Mouse (Mus musculus) neural tube, embryonic 12.5 days (tissue): ENCODE data around the gene Plcb2. TPM values are rescaled to one million over a fixed set of nuclear protein-coding genes. Genes with fewer than 3 reads are reported as not detected.

ENCODE experiments used
- ATAC-seq: fragments of 200-750 bp; cut with Nextera tagmentation; 2 replicates; pipeline ENCODE4 v1.8.0; 2017; ENCODE audit warnings: low read depth, mild to moderate bottlenecking, moderate TSS enrichment, moderate library complexity; ENCODE audit not compliant: low FRiP score
- H3K27ac ChIP-seq: fragments of 300-500 bp; sonication (generic); 2 replicates; pipeline ENCODE4 v1.5.1; 2016
- H3K27me3 ChIP-seq: fragments of 300-500 bp; sonication (generic); replicated peaks from 2 replicates; pipeline ENCODE4 v1.6.1; 2016; ENCODE audit warnings: mild to moderate bottlenecking
- H3K36me3 ChIP-seq: fragments of 300-500 bp; sonication (generic); 2 replicates; pipeline ENCODE4 v1.6.1; 2016; ENCODE audit warnings: mild to moderate bottlenecking
- H3K4me1 ChIP-seq: fragments of 300-500 bp; sonication (generic); 2 replicates; pipeline ENCODE4 v1.6.1; 2016
- H3K4me2 ChIP-seq: fragments of 300-500 bp; sonication (generic); replicated peaks from 2 replicates; pipeline ENCODE4 v1.6.1; 2016; ENCODE audit warnings: mild to moderate bottlenecking
- H3K4me3 ChIP-seq: fragments of 300-500 bp; sonication (generic); 2 replicates; pipeline ENCODE4 v1.5.1; 2016
- H3K9ac ChIP-seq: fragments of 300-500 bp; sonication (generic); 2 replicates; pipeline ENCODE4 v1.6.1; 2016; ENCODE audit warnings: mild to moderate bottlenecking
- H3K9me3 ChIP-seq: fragments of 300-500 bp; sonication (generic); 2 replicates; pipeline ENCODE4 v1.6.1; 2016; ENCODE audit warnings: mild to moderate bottlenecking
- WGBS: fragments of 180-500 bp; shearing (Covaris S2); methylation state at CpG from one replicate; pipeline ENCODE4 v1.1.7; 2016; 5-methylcytosine and 5-hydroxymethylcytosine counted together
- polyA plus RNA-seq: library from polyadenylated mRNA; unstranded; fragments of >200 nt; fragmentation: Nextera tagmentation; extraction: Ambion mirVana; gene quantifications from 2 replicates; pipeline ENCODE4 v1.2.1, GENCODE M21; 2016

Gene Plcb2
- polyA plus RNA-seq, 1 experiment from 2014 or later: 1.1 TPM

GRCm38 (mm10) chr2:118693370-118693966, 34.8 kb downstream of the Plcb2 start:
- H3K4me3 ChIP-seq: no peak overlapping the region
- no peak overlapping the region for H3K9ac ChIP-seq
- no peaks in the 10 kb centered on the region for H3K9me3 ChIP-seq
- H3K4me2 ChIP-seq: no peak overlapping the region
- H3K27ac ChIP-seq: no peak overlapping the region
- H3K27me3 ChIP-seq: peaks cover 43% of the 10 kb centered on the region
- H3K4me1 ChIP-seq: 0 out of 2 replicates have a peak, but pooled peaks cover 3% of the 10 kb centered on the region
- WGBS: 84% methylated on average over 19 of the region's 19 CpGs
- no peak; the same call in 1 of the 2 replicates for ATAC-seq
- no peaks in the 10 kb centered on the region for H3K36me3 ChIP-seq

GRCm38 (mm10) chr2:118689875-118690274, 38.4 kb downstream of the Plcb2 start:
- no peak overlapping the region for H3K4me2 ChIP-seq
- no peak overlapping the region for H3K9ac ChIP-seq
- no peak overlapping the region for H3K4me3 ChIP-seq
- no peaks in the 10 kb centered on the region for H3K9me3 ChIP-seq
- ATAC-seq: no peak
- H3K36me3 ChIP-seq: no peaks in the 10 kb centered on the region
- WGBS: 81% methylated on average over 10 of the region's 10 CpGs
- no peak overlapping the region for H3K27ac ChIP-seq
- H3K27me3 ChIP-seq: peaks cover 15% of the 10 kb centered on the region
- H3K4me1 ChIP-seq: no peaks in the 10 kb centered on the region

- Histone ChIP-seq H3K27me3 (peaks cover 5% of the 10 kb centered on the region; the same call in 1 of the 2 replicates), H3K27ac (no peak overlapping the region), H3K4me3 (no peak overlapping the region), H3K9ac (no peak overlapping the region), H3K4me2 (no peak overlapping the region), H3K36me3 (no peaks in the 10 kb centered on the region), H3K9me3 (no peaks in the 10 kb centered on the region), H3K4me1 (no peaks in the 10 kb centered on the region)
- no peak for ATAC-seq
- 95% methylated on average over 3 of the region's 3 CpGs for WGBS
Observed at GRCm38 (mm10) chr2:118687791-118688190, 40.4 kb downstream of the Plcb2 start.

GRCm38 (mm10) chr2:118686693-118687092, 41.5 kb downstream of the Plcb2 start:
- H3K27me3 ChIP-seq: peaks cover 5% of the 10 kb centered on the region; the same call in 1 of the 2 replicates
- H3K9ac ChIP-seq: no peak overlapping the region
- no peaks in the 10 kb centered on the region for H3K9me3 ChIP-seq
- no peak overlapping the region for H3K27ac ChIP-seq
- ATAC-seq: no peak
- WGBS: 79% methylated on average over 8 of the region's 8 CpGs
- H3K4me2 ChIP-seq: no peak overlapping the region
- H3K4me1 ChIP-seq: no peaks in the 10 kb centered on the region
- H3K4me3 ChIP-seq: no peak overlapping the region
- H3K36me3 ChIP-seq: no peaks in the 10 kb centered on the region

- Histone ChIP-seq H3K36me3 (no peaks in the 10 kb centered on the region), H3K4me1 (no peaks in the 10 kb centered on the region), H3K4me2 (no peak overlapping the region), H3K4me3 (no peak overlapping the region), H3K9me3 (no peaks in the 10 kb centered on the region), H3K9ac (no peak overlapping the region), H3K27me3 (peaks cover 5% of the 10 kb centered on the region; the same call in 1 of the 2 replicates), H3K27ac (no peak overlapping the region)
- ATAC-seq: no peak
- WGBS: 86% methylated on average over 4 of the region's 4 CpGs
Observed at GRCm38 (mm10) chr2:118685088-118685487, 43.1 kb downstream of the Plcb2 start.

- H3K9me3 ChIP-seq: no peaks in the 10 kb centered on the region
- H3K27me3 ChIP-seq: peaks cover 24% of the 10 kb centered on the region
- H3K4me1 ChIP-seq: peaks cover 1% of the 10 kb centered on the region; the same call in 1 of the 2 replicates
- WGBS: 51% methylated on average over 8 of the region's 8 CpGs
- no peak overlapping the region for H3K27ac ChIP-seq
- no peak overlapping the region for H3K4me2 ChIP-seq
- H3K36me3 ChIP-seq: no peaks in the 10 kb centered on the region
- no peak for ATAC-seq
- H3K9ac ChIP-seq: no peak overlapping the region
- no peak overlapping the region for H3K4me3 ChIP-seq
Observed at GRCm38 (mm10) chr2:118682544-118683260, 45.5 kb downstream of the Plcb2 start.

- no peak overlapping the region for H3K27ac ChIP-seq
- no peak overlapping the region for H3K9ac ChIP-seq
- peaks cover 12% of the 10 kb centered on the region for H3K4me1 ChIP-seq
- H3K4me2 ChIP-seq: no peak overlapping the region
- H3K9me3 ChIP-seq: no peaks in the 10 kb centered on the region
- no peaks in the 10 kb centered on the region for H3K36me3 ChIP-seq
- H3K4me3 ChIP-seq: no peak overlapping the region
- no peak for ATAC-seq
- peaks cover 41% of the 10 kb centered on the region for H3K27me3 ChIP-seq
- WGBS: 94% methylated on average over 6 of the region's 6 CpGs
Observed at GRCm38 (mm10) chr2:118680926-118681325, 47.3 kb downstream of the Plcb2 start.

GRCm38 (mm10) chr2:118679577-118679976, 48.7 kb downstream of the Plcb2 start:
- Histone ChIP-seq H3K36me3 (no peaks in the 10 kb centered on the region), H3K9me3 (no peaks in the 10 kb centered on the region), H3K4me3 (no peak overlapping the region), H3K4me2 (no peak overlapping the region), H3K9ac (no peak overlapping the region), H3K4me1 (peaks cover 12% of the 10 kb centered on the region), H3K27me3 (peaks cover 54% of the 10 kb centered on the region), H3K27ac (no peak overlapping the region)
- WGBS: 74% methylated on average over 3 of the region's 3 CpGs
- no peak for ATAC-seq

- no peak for ATAC-seq
- Histone ChIP-seq H3K36me3 (no peaks in the 10 kb centered on the region), H3K27ac (no peak overlapping the region), H3K27me3 (peaks cover 70% of the 10 kb centered on the region), H3K4me3 (peak overlapping the region; percentile 42), H3K4me2 (peak overlapping the region; percentile 89), H3K9me3 (no peaks in the 10 kb centered on the region), H3K9ac (peak overlapping the region; percentile 58), H3K4me1 (peaks cover 12% of the 10 kb centered on the region)
- WGBS: 12% methylated on average over 4 of the region's 4 CpGs
Observed at GRCm38 (mm10) chr2:118677817-118678216, 50.4 kb downstream of the Plcb2 start.

- H3K27me3 ChIP-seq: peaks cover 73% of the 10 kb centered on the region
- peaks cover 12% of the 10 kb centered on the region for H3K4me1 ChIP-seq
- WGBS: 1% methylated on average over 86 of the region's 89 CpGs
- H3K36me3 ChIP-seq: no peaks in the 10 kb centered on the region
- H3K9ac ChIP-seq: peak overlapping the region; percentile 58
- no peaks in the 10 kb centered on the region for H3K9me3 ChIP-seq
- H3K27ac ChIP-seq: no peak overlapping the region
- H3K4me3 ChIP-seq: peak overlapping the region; percentile 42
- H3K4me2 ChIP-seq: peak overlapping the region; percentile 89
- peak; percentile 48; the same call in 1 of the 2 replicates for ATAC-seq
Observed at GRCm38 (mm10) chr2:118676839-118677741, 51.1 kb downstream of the Plcb2 start.

GRCm38 (mm10) chr2:118674500-118674899, 53.7 kb downstream of the Plcb2 start:
- H3K4me2 ChIP-seq: no peak overlapping the region
- no peaks in the 10 kb centered on the region for H3K36me3 ChIP-seq
- no peak overlapping the region for H3K9ac ChIP-seq
- H3K4me1 ChIP-seq: peaks cover 12% of the 10 kb centered on the region
- WGBS: 7% methylated on average over 7 of the region's 7 CpGs
- no peak overlapping the region for H3K27ac ChIP-seq
- no peak overlapping the region for H3K4me3 ChIP-seq
- ATAC-seq: no peak
- no peaks in the 10 kb centered on the region for H3K9me3 ChIP-seq
- H3K27me3 ChIP-seq: peaks cover 67% of the 10 kb centered on the region
